ENCODE assay signal across 15 mouse cellular contexts in the genomic region with DNA sequence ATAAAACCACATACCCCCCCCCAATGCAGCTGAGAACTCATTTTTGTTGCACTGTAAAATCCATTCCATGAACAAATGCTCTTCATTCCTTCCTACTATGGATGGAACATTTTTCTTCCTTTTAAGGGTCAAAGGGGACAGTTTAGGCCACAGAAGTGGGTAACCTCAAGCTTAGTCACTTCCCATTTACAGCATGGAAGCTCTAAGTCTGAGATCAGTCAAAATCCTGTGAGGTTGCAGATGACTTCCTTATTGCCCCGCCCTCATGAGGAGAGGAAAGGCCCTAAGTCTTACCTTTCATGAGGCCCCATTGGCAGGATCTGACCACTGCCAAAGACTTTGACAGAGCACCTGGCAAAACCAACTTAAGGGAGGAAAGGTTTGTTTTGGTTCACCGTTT.
"Had no signal": no experiment of that assay in that cellular context is flagged by ENCODE, and none has a peak within 500 bp of the region (broad histone marks: within the 10 kb centered on the region; RNA-seq: fewer than 3 reads in every experiment).

No protein-coding gene starts in this region.

- H3K4me2 ChIP-seq: intestine, embryonic 15.5 days; limb, embryonic 12.5 days; midbrain, embryonic 13.5 days; neural tube, embryonic 15.5 days had no signal

- H3K4me3 ChIP-seq: intestine, embryonic 15.5 days; limb, embryonic 12.5 days; midbrain, embryonic 13.5 days; myocyte; neural tube, embryonic 15.5 days had no signal

- H3K27ac ChIP-seq: intestine, embryonic 15.5 days; limb, embryonic 12.5 days; liver, embryonic 14.5 days; midbrain, embryonic 13.5 days; neural tube, embryonic 15.5 days had no signal

- ATAC-seq: intestine, embryonic 15.5 days; midbrain, embryonic 13.5 days had no signal

- H3K9me3 ChIP-seq: intestine, embryonic 15.5 days; limb, embryonic 12.5 days; midbrain, embryonic 13.5 days; neural tube, embryonic 15.5 days had no signal

- H3K9ac ChIP-seq: intestine, embryonic 15.5 days; limb, embryonic 12.5 days; liver, embryonic 14.5 days; midbrain, embryonic 13.5 days; neural tube, embryonic 15.5 days had no signal

- H3K4me1 ChIP-seq: intestine, embryonic 15.5 days; limb, embryonic 12.5 days; midbrain, embryonic 13.5 days; neural tube, embryonic 15.5 days had no signal

- DNase-seq: kidney, adult 9 months; kidney, postnatal 14 days; liver; lung, adult 18-20 months; lung, postnatal 36 days; right cerebral cortex, postnatal 4 days; spleen, adult 18-20 months; thymus, adult 18-20 months; thymus, postnatal 14 days had no signal

- H3K27me3 ChIP-seq: intestine, embryonic 15.5 days; limb, embryonic 12.5 days; midbrain, embryonic 13.5 days; neural tube, embryonic 15.5 days had no signal

- H3K36me3 ChIP-seq: intestine, embryonic 15.5 days; limb, embryonic 12.5 days; midbrain, embryonic 13.5 days; neural tube, embryonic 15.5 days had no signal
